Mouse (Mus musculus) megakaryocyte-erythroid progenitor cell, adult 5 weeks (primary cell): Measurements from ENCODE around the gene Rpp21. TPM values are rescaled to one million over a fixed set of nuclear protein-coding genes. Genes with fewer than 3 reads are reported as not detected.

Experiments
- polyA plus RNA-seq: library from polyadenylated mRNA; stranded (reverse); fragments of >175 nt; gene quantifications from 2 replicates; pipeline ENCODE4 v1.2.3, GENCODE M21; 2012

Gene Rpp21
- polyA plus RNA-seq: 86.1 and 97.9 TPM in 2 replicates

DNA sequence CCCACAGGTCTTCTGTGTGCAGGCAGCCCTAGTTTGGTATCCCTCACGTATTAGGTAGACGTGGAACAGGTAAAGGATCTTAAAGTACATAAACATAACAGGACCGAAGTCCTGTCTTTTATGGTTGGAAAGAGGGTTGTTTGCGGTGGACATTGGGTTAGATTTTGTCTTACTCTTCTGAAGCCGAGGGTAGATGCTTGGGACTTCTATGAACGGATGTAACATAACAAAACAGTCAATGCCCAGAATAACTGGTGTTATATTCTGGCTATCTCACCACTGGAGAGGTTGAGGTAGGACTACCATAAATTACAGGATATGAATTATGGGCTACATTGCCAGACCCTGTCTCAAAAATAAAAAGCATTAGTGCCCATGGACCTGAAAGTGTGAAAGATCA lies at the start of gene Rpp21:
Gene Rpp21 (minus strand): TSS at position 101 of the 400 bp plus-strand sequence.

DNA sequence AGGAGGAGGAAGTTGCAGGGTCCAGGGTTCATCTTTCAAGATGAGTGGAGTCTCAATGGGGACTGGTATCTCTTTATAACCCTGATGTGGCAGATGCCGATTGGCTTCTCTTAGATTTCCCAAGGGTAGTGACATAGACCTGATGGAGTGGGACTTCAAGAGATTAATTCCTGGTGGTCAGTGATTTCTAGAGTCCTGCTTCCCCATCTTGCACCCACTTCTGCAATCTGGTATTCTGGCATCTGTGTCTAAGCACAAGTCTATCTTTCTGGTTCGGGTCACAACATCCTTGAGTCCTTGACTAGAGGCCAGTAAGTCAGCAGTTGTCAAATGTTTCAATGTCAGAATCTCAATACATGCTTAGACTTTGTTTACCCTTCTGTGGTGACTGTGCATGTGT lies 28.5 kb upstream of the Rpp21 start, which contains the start of gene H2-M10.2:
Gene H2-M10.2 (minus strand): TSS at position 101 of the 400 bp plus-strand sequence.

DNA sequence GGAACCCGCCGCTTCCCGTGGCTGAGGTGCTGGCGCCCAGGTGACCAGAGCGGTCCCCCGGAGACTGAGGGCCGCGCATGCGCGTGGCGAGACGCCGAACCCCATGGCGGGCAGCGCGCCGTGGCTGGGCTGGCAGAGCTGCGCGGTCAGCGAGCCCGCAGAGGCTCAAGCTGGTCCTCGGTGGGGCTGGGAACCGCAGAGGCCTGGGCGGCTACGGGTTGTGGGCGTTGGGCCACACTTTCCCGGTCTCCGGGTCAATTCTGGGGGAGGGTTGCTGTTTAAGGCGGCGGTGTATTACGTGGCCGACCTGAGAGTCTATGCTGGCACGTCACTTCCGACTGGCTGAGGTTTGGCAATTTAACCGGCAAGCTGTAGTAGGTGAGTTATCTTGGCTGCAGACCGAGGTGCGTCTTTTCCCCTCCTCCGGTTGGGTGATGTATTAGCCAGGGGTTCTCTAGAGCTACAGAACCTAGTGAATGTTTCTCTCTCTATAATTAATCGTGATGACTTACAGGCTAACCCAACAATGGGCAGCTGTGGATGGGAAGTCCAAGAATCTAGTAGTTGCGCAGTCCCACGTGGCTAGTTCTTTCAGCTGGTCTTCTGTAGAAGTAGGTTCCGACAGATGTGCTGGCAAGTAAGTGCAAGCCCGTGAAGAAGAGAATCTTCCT lies 13.9 kb upstream of the Rpp21 start, which contains the start of gene Trim39:
Gene Trim39 (minus strand): TSS at position 662 of the 671 bp plus-strand sequence.

Other genes with a start within 250 kb of the Rpp21 start
- gene H2-T24, start 237.5 kb downstream of the Rpp21 start, polyA plus RNA-seq: 0.94 and 2.0 TPM in 2 replicates
- 172 and 205 TPM in 2 replicates for gene H2-T23, start 225.2 kb downstream of the Rpp21 start, polyA plus RNA-seq
- gene H2-T22, start 215.3 kb downstream of the Rpp21 start, polyA plus RNA-seq: 22.4 and 24.0 TPM in 2 replicates
- gene Gm6034, start 215.1 kb downstream of the Rpp21 start, polyA plus RNA-seq: 0.03 TPM in 1 of 2 replicates, not detected in the other
- gene Gm11127, start 199.7 kb downstream of the Rpp21 start, polyA plus RNA-seq: 0.09 TPM in 1 of 2 replicates, not detected in the other
- gene Gm19684, start 136.4 kb downstream of the Rpp21 start, polyA plus RNA-seq: 0.06 TPM in 1 of 2 replicates, not detected in the other
- gene Gm7030, start 128.6 kb downstream of the Rpp21 start, polyA plus RNA-seq: not detected in 2 replicates
- gene Gm8909, start 89.5 kb downstream of the Rpp21 start, polyA plus RNA-seq: not detected in 2 replicates
- gene H2-T3, start 67.8 kb downstream of the Rpp21 start, polyA plus RNA-seq: 0.16 TPM in 1 of 2 replicates, not detected in the other
- gene Trim39, start 14.2 kb upstream of the Rpp21 start, polyA plus RNA-seq: 10.1 and 14.0 TPM in 2 replicates
- gene H2-M10.2, start 28.4 kb upstream of the Rpp21 start, polyA plus RNA-seq: not detected in 2 replicates
- gene H2-M10.1, start 68.1 kb upstream of the Rpp21 start, polyA plus RNA-seq: not detected in 2 replicates
- gene H2-M10.3, start 110.3 kb upstream of the Rpp21 start, polyA plus RNA-seq: not detected in 2 replicates
- not detected in 2 replicates for gene H2-M10.4, start 204.3 kb upstream of the Rpp21 start, polyA plus RNA-seq